Comparison of ENCODE assay signal across 8 mouse cellular contexts in the genomic region with DNA sequence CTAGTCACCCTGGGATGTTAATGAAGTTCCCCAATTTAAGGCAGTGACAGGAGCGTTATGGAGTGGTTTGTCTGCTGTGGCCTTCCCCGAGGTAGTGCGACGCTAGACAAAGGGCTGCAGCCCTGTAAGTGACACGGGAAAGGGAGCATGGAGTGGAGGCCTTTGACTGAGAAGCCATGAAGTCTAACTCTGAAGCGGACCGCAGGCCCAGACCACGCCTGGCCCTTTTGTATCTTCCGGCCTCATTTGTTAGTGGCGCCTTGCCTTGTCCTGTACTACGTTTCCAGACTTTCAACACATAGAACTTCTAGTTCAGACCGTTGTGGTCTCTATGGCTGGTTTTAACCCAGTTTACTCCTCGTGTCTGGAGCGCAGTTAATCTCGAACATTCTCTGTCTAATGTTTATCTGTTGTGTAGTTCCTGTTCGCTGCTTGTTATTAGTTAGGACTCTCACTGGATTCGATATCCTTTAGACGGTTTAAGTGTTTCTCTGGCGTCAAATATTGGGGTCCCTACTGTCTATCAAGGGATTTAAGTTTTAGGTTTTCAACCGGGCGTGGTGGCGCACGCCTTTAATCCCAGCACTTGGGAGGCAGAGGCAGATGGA. TPM values are rescaled to one million over a fixed set of nuclear protein-coding genes. Genes with fewer than 3 reads are reported as not detected.
DNase-seq lines count a peak whose midpoint lies in the region; ATAC-seq and TF ChIP-seq lines count a peak whose summit lies in the region.

No protein-coding gene starts in this region.

- no peak for TF ChIP-seq CTCF in olfactory bulb, adult 2 months (IDR thresholded peaks at IDR 0.05; ENCODE audit: insufficient read depth, low read depth, low read length)

- H3K4me1 ChIP-seq in forebrain, embryonic 12.5 days, result peaks cover 21% of the 10 kb centered on the region
- 0 out of 2 replicates have a peak, but pooled peaks cover 4% of the 10 kb centered on the region for H3K4me1 ChIP-seq in intestine, embryonic 15.5 days (replicated peaks)
- peaks cover 13% of the 10 kb centered on the region for H3K4me1 ChIP-seq in lung, embryonic 15.5 days
- no peaks in the 10 kb centered on the region for H3K4me1 ChIP-seq in olfactory bulb, adult 2 months (ENCODE audit: control insufficient read depth, insufficient read depth, low read length)

- H3K27ac ChIP-seq in forebrain, embryonic 12.5 days, result peak overlapping the region; percentile 93
- H3K27ac ChIP-seq in intestine, embryonic 15.5 days, result peak overlapping the region; percentile 96
- H3K27ac ChIP-seq in lung, embryonic 15.5 days, result peak overlapping the region; percentile 97
- H3K27ac ChIP-seq in olfactory bulb, adult 2 months (ENCODE audit: insufficient read depth, low read depth, low read length), result peak overlapping the region; percentile 44; the same call in 1 of the 2 replicates

- peak; percentile 21 for DNase-seq in cerebellum, adult 11-12 months
- DNase-seq in spleen, adult 12 weeks (ENCODE audit: low spot score), result peak; percentile 8
- no peak for DNase-seq in spleen, adult 18-20 months

- no peaks in the 10 kb centered on the region for H3K9me3 ChIP-seq in forebrain, embryonic 12.5 days
- H3K9me3 ChIP-seq in intestine, embryonic 15.5 days, result no peaks in the 10 kb centered on the region
- no peaks in the 10 kb centered on the region for H3K9me3 ChIP-seq in lung, embryonic 15.5 days

- H3K4me2 ChIP-seq in forebrain, embryonic 12.5 days, result peak overlapping the region; percentile 76
- peak overlapping the region; percentile 62 for H3K4me2 ChIP-seq in intestine, embryonic 15.5 days (replicated peaks)
- H3K4me2 ChIP-seq in lung, embryonic 15.5 days, result peak overlapping the region; percentile 55

- peak overlapping the region; percentile 87 for H3K4me3 ChIP-seq in forebrain, embryonic 12.5 days (replicated peaks)
- peak overlapping the region; percentile 85 for H3K4me3 ChIP-seq in intestine, embryonic 15.5 days (replicated peaks)
- peak overlapping the region; percentile 95 for H3K4me3 ChIP-seq in lung, embryonic 15.5 days
- peak overlapping the region; percentile 79 for H3K4me3 ChIP-seq in olfactory bulb, adult 2 months (ENCODE audit: insufficient read depth, low read depth, low read length)

- ATAC-seq in cerebellum, adult (ENCODE audit: insufficient number of reproducible peaks, low FRiP score, low TSS enrichment), result no peak
- ATAC-seq in forebrain, embryonic 12.5 days (ENCODE audit: low FRiP score), result no peak
- ATAC-seq in intestine, embryonic 15.5 days, result no peak
- no peak for ATAC-seq in lung, embryonic 15.5 days (ENCODE audit: borderline replicate concordance, extremely low read depth, low FRiP score, low TSS enrichment)

- no peak for TF ChIP-seq POLR2A in olfactory bulb, adult 2 months (IDR thresholded peaks at IDR 0.05; ENCODE audit: insufficient read depth, low read depth, low read length)

- peak overlapping the region; percentile 84 for H3K9ac ChIP-seq in forebrain, embryonic 12.5 days
- peak overlapping the region; percentile 74 for H3K9ac ChIP-seq in intestine, embryonic 15.5 days
- peak overlapping the region; percentile 88 for H3K9ac ChIP-seq in lung, embryonic 15.5 days

- WGBS in forebrain, embryonic 12.5 days, result 7% methylated on average over 23 of the region's 23 CpGs
- 3% methylated on average over 23 of the region's 23 CpGs for WGBS in intestine, embryonic 15.5 days
- WGBS in lung, embryonic 15.5 days, result 2% methylated on average over 23 of the region's 23 CpGs
- 3% methylated on average over 23 of the region's 23 CpGs for WGBS in olfactory bulb, adult 2 months

- no peaks in the 10 kb centered on the region; the same call in 1 of the 2 replicates for H3K36me3 ChIP-seq in forebrain, embryonic 12.5 days (replicated peaks)
- H3K36me3 ChIP-seq in intestine, embryonic 15.5 days, result no peaks in the 10 kb centered on the region
- no peaks in the 10 kb centered on the region for H3K36me3 ChIP-seq in lung, embryonic 15.5 days

- H3K27me3 ChIP-seq in forebrain, embryonic 12.5 days, result no peaks in the 10 kb centered on the region
- H3K27me3 ChIP-seq in intestine, embryonic 15.5 days (replicated peaks), result no peaks in the 10 kb centered on the region
- no peaks in the 10 kb centered on the region for H3K27me3 ChIP-seq in lung, embryonic 15.5 days

RNA-seq across cellular contexts. Expression of gene Hdlbp, which starts 1.0 kb away (rescaled TPM):
- 97.6 and 106 TPM in 2 replicates for polyA plus RNA-seq in forebrain, embryonic 12.5 days (2016; fragmentation: Nextera tagmentation; extraction: Ambion mirVana)
- 175 and 185 TPM in 2 replicates for polyA plus RNA-seq in intestine, embryonic 15.5 days (2015; fragmentation: Nextera tagmentation; extraction: Ambion mirVana)
- 158 and 159 TPM in 2 replicates for polyA plus RNA-seq in lung, embryonic 15.5 days (2015; fragmentation: Nextera tagmentation; extraction: Ambion mirVana)
- polyA plus RNA-seq in olfactory bulb, adult 2 months (2012; ENCODE audit: insufficient read depth, insufficient read length, low replicate concordance, missing spikeins), result 122 TPM in 1 of 2 replicates, not detected in the other

RNA-seq across cellular contexts. Expression of gene Farp2, which starts 32.3 kb away (rescaled TPM):
- polyA plus RNA-seq in forebrain, embryonic 12.5 days (2016; fragmentation: Nextera tagmentation; extraction: Ambion mirVana), result 4.6 and 5.0 TPM in 2 replicates
- 6.1 and 6.8 TPM in 2 replicates for polyA plus RNA-seq in intestine, embryonic 15.5 days (2015; fragmentation: Nextera tagmentation; extraction: Ambion mirVana)
- polyA plus RNA-seq in lung, embryonic 15.5 days (2015; fragmentation: Nextera tagmentation; extraction: Ambion mirVana), result 6.1 and 6.3 TPM in 2 replicates
- not detected in 2 replicates for polyA plus RNA-seq in olfactory bulb, adult 2 months (2012; ENCODE audit: insufficient read depth, insufficient read length, low replicate concordance, missing spikeins)

Comparison
In these comparisons a context has a peak if more than half of its experiments do, and no peak if none do; other contexts are left out.
1. DNase-seq: peak in cerebellum, adult 11-12 months (single experiment) and spleen, adult 12 weeks (single experiment); none in spleen, adult 18-20 months (0 of 2).
2. H3K27ac ChIP-seq: peak in every context shown above with its lines; median percentile 97 in lung, embryonic 15.5 days; 96 in intestine, embryonic 15.5 days; 93 in forebrain, embryonic 12.5 days; 44 in olfactory bulb, adult 2 months.
3. Peak in every context shown above with its lines, with median percentiles within 50 percentile points of each other: H3K4me2 ChIP-seq, H3K4me3 ChIP-seq and H3K9ac ChIP-seq.